Mouse (Mus musculus): ENCODE measurements at regions not wholly inside any gene's neighbourhood (a gene's known extent, or its start where the extent isn't known, plus 50 kb on each side); places are given as distances from the start of the nearest gene placed in this dataset.
A peak's percentile ranks its signal among the peaks of the same experiment; 100 is the strongest.

- no peak for DNase-seq
Observed at GRCm38 (mm10) chr7:69572626-69573394, 793.7 kb downstream of the Nr2f2 start.

- DNase-seq: no peak
Observed at GRCm38 (mm10) chr7:69566949-69567348, 799.6 kb downstream of the Nr2f2 start.

DNA sequence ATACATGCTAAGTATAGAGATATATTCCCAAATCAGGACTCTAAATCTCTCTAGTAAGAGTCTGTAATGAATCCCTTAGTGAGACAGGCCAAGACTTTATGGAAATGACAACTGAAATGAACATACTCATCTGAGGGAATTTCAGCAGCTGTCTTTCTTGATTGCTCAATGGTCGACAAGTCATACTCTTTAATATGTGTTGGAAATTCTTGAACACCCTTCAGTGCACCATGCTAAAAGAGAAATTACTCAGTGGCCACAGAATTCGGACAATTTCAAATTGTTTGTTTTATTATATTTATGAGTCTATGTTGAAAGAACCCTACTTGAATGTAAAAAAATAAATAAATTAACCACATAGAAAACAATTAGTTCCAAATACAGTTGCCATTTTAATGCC is 802.1 kb downstream of the Nr2f2 start:
- no peak for DNase-seq

DNA sequence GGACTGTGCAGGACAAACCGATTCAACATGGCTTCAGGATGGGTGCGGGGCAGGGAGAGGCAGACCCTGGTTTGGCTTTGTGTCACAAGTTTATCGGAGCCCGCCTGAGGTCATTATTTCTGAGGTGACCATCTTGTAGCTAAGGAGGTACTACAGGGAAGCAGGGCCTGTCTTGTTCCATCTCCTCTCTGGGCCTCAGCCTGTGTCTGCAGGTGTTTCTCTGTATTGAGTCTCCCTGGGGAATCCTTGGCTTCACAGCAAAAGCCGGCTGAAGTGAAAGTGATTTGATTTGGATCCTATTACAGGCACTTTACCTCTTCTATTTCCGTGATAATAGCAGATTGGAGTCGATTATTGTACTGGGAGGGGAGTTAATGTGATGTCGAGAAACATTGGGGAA is 805.7 kb upstream of the Arrdc4 start:
- DNase-seq: peak; percentile 3

DNA sequence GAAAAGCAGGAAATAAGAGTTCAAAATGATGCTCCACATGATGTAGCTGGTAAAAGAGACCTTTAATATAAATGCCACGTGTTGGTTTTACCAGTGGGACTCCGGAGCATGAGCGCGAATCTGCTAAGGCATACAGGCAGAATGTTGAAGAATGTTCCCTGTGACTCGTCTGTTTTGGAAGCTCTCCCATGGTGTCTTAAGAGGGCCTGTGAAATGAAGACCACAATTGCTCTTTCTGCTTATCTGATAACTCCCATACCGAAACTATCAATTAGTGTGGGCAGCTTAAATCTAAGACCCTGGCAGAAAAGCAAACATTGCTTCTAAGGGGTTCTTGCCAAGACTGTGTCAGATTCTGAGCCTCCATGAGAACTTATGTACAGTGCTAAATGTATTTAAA is 804.9 kb upstream of the Arrdc4 start:
- no peak for DNase-seq

DNA sequence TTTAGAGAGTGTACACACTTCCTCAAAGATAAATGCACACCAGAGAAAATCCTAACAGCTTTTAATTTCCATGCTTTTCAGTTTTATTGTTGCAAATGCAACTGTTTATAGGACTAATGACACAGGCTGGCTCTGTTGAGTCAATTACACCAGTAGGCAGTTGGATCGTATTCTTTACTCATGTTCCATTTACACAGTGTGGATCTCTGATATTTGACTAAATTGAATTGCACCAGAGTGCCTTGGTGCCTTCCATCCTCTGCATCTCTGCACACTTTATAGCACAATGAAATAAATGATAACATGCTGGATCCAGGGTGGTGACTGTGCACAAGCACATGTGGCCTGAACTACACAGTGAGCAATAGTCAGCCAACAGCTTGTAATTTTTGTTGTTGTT is 787.0 kb upstream of the Arrdc4 start:
- DNase-seq: no peak

GRCm38 (mm10) chr7:69513966-69514365 is 764.9 kb upstream of the Arrdc4 start:
- DNase-seq: no peak

GRCm38 (mm10) chr7:69510389-69510788 is 761.3 kb upstream of the Arrdc4 start:
- DNase-seq: no peak

DNA sequence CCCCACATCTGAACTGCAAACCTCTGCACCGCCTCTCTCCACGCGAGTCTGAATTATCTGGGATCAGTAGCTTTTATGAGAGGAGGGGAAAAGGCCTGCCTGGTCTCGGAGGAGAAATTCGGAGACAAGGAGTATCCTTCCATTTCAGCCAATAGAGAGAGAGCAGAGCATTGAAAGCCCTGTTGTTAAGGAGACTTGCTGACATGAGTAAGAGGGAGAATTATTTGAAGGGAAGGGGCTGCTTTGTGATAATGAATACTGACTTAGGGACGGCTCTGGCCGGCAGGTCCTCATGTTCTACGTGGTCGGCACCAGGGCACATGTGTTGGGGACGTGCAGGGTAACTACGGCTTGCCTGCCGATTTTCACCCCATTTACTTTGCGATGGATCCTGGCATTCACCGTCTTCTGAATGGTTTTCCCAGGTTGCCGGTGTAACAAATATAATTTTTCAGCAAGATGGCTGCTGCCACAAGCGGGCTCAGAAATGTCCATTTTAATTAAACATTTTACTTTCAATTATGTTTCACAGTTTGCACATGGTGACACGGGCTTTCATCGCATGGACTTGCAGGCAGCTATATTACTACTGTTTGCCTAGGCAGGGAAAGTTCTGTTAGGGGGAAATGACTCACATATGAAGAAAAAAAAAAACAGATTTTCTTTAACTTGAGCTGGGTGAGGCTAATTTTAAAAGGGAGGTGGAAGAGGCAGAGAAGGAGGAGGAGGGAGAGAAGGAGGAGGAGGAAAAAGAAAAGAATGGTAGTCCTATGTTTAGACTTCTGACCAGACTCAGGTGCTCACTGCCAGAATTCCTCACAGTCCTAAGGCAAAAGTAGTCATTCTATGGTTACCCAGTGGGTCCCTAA is 744.3 kb upstream of the Arrdc4 start:
- DNase-seq: no peak

GRCm38 (mm10) chr7:69490566-69491466 is 741.8 kb upstream of the Arrdc4 start:
- DNase-seq: peak; percentile 86

- no peak for DNase-seq
Observed at GRCm38 (mm10) chr7:69488630-69489029, 739.6 kb upstream of the Arrdc4 start.

DNA sequence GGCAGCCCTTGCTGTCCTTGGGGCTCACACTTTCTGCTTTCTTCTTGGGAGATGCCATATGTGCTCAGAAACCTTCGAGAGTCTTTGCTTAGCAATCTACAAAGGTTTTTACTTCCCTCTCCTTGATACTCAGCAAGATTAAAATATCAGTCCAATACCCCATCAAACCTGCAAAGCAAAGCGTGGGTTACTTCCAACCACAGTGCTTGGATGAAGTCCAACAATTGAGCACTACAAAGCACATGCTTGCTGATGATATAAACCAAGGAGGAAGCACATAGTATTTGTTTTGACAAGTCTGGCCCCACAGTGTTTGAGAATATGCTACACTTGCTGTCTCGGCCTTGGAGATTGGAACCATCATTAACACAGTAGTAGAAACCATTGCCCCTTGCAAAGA is 738.1 kb upstream of the Arrdc4 start:
- no peak for DNase-seq

DNA sequence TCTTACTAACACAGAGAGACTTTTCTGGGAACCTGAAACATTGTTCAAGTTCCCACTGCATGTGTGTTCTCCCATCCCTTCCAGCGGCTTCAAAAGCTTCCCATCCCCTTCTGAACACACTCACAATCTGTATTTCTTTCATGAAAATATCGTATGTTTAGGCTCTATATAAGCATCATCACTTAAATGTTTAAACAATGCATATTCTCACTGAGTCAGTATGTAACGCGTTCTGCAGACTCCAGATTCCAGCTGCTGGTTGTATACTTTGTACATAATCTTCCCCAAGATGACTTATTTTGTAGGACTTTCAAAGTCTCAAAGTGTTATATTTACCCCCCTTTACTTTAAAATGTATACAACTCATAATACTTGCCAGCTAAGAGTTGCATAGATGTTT is 735.5 kb upstream of the Arrdc4 start:
- no peak for DNase-seq
